Mouse (Mus musculus) liver, embryonic 14.5 days (tissue): Measurements from ENCODE around the gene Hoxa5. TPM values are rescaled to one million over a fixed set of nuclear protein-coding genes. Genes with fewer than 3 reads are reported as not detected.
A peak's percentile ranks its signal among the peaks of the same experiment; 100 is the strongest.

Source experiments
- ATAC-seq: fragments of 200-750 bp; cut with Nextera tagmentation; 2 replicates; pipeline ENCODE4 v1.8.0; 2017; ENCODE audit warnings: moderate number of reproducible peaks, mild to moderate bottlenecking, moderate library complexity; ENCODE audit not compliant: insufficient read depth
- DNase-seq, 3 experiments: peaks; one replicate each; pipeline ENCODE4 v3.0.0-alpha.2; 2012 to 2013; ENCODE audit warnings: low read depth in 3 of 3, low spot score in 3 of 3
- H3K27ac ChIP-seq: fragments of 300-500 bp; sonication (generic); 2 replicates; pipeline ENCODE4 v1.5.1; 2014; ENCODE audit warnings: moderate library complexity, mild to moderate bottlenecking, control low read depth, inconsistent platforms
- H3K27me3 ChIP-seq: fragments of 300-500 bp; sonication (generic); 2 replicates; pipeline ENCODE4 v1.6.1; 2014; ENCODE audit warnings: mild to moderate bottlenecking, low read length, moderate library complexity; ENCODE audit not compliant: control insufficient read depth, insufficient read depth
- H3K36me3 ChIP-seq: fragments of 300-500 bp; sonication (generic); replicated peaks from 2 replicates; pipeline ENCODE4 v1.6.1; 2014; ENCODE audit warnings: low read depth; ENCODE audit not compliant: control insufficient read depth, insufficient read depth
- H3K4me1 ChIP-seq, 2 experiments: fragments of 200-500 bp in 1 of 2; fragments of 300-500 bp in 1 of 2; sonication (generic) in 1 of 2; replicated peaks; 2 replicates each; pipeline ENCODE4 v1.6.1; 2012 to 2014; ENCODE audit warnings: antibody characterized with exemption in 1 of 2, inconsistent platforms in 1 of 2, low read length in 1 of 2; ENCODE audit not compliant: control insufficient read depth in 2 of 2, insufficient read depth in 2 of 2
- H3K4me2 ChIP-seq: fragments of 300-500 bp; sonication (generic); 2 replicates; pipeline ENCODE4 v1.6.1; 2014; ENCODE audit warnings: low read depth, mild to moderate bottlenecking, control low read depth, moderate library complexity
- H3K4me3 ChIP-seq, 2 experiments: fragments of 200-500 bp in 1 of 2; fragments of 300-500 bp in 1 of 2; sonication (generic) in 1 of 2; 2 replicates each; pipeline ENCODE4 v1.5.1; 2012 to 2014; ENCODE audit warnings: low read depth in 2 of 2, low read length in 2 of 2, mild to moderate bottlenecking in 2 of 2, control low read depth in 1 of 2, inconsistent platforms in 1 of 2, moderate library complexity in 1 of 2; ENCODE audit not compliant: insufficient read depth in 1 of 2
- H3K9ac ChIP-seq: fragments of 300-500 bp; sonication (generic); replicated peaks from 2 replicates; pipeline ENCODE4 v1.6.1; 2014; ENCODE audit warnings: mild to moderate bottlenecking, control low read depth, moderate library complexity
- H3K9me3 ChIP-seq: fragments of 300-500 bp; sonication (generic); 2 replicates; pipeline ENCODE4 v1.6.1; 2016; ENCODE audit warnings: low read length, mixed read lengths; ENCODE audit not compliant: control insufficient read depth
- CTCF ChIP-seq: IDR thresholded peaks from 2 replicates; pipeline ENCODE4 v1.5.1; 2016; ENCODE audit warnings: antibody characterized with exemption, low read depth, control low read depth
- EP300 ChIP-seq: IDR thresholded peaks from 2 replicates; pipeline ENCODE4 v1.6.1; 2016; ENCODE audit warnings: antibody characterized with exemption, low read depth
- WGBS: fragments of 180-500 bp; shearing (Covaris S2); extraction: QIAGEN DNeasy Blood & Tissue Kit; methylation state at CpG from one replicate; pipeline ENCODE4 v1.1.7; 2014; ENCODE audit not compliant: insufficient replicate concordance; 5-methylcytosine and 5-hydroxymethylcytosine counted together
- microRNA counts: library from miRNA; unstranded; fragments of <30 nt; microRNA quantifications from one replicate; lab custom pipeline; 2016
- microRNA-seq: library from miRNA; unstranded; fragments of <30 nt; microRNA quantifications from one replicate; pipeline ENCODE4, GENCODE M21; 2016
- polyA plus RNA-seq, 2 experiments: library from polyadenylated mRNA; depleted of rRNA in 1 of 2; stranded (reverse) in 1 of 2; unstranded in 1 of 2; fragments of >200 nt; fragmentation: Nextera tagmentation in 1 of 2; extraction: Ambion mirVana in 1 of 2; gene quantifications; 2 replicates each; pipeline versions ENCODE4 v1.2.1 to v1.2.3; 2012 to 2014

Gene Hoxa5
- polyA plus RNA-seq, 2 experiments, result 0.43 to 0.52 TPM

- no peak for TF ChIP-seq EP300
- no peak for TF ChIP-seq CTCF
- H3K36me3 ChIP-seq, result no peaks in the 10 kb centered on the region
- no peak overlapping the region for H3K9ac ChIP-seq
- H3K9me3 ChIP-seq, result no peaks in the 10 kb centered on the region
- WGBS, result 38% methylated on average over 5 of the region's 5 CpGs
- peaks cover 86% of the 10 kb centered on the region for H3K27me3 ChIP-seq
- no peaks in the 10 kb centered on the region for H3K4me1 ChIP-seq
- no peak for ATAC-seq
- H3K4me3 ChIP-seq, result no peak overlapping the region
- H3K27ac ChIP-seq, result no peak overlapping the region
- H3K4me2 ChIP-seq, result no peak overlapping the region
- DNase-seq, result no peak
These were observed 50.3 kb downstream of the Hoxa5 start for GRCm38 (mm10) chr6:52154044-52154443.

- Histone ChIP-seq H3K9ac (no peak overlapping the region), H3K9me3 (no peaks in the 10 kb centered on the region), H3K4me3 (no peak overlapping the region), H3K36me3 (no peaks in the 10 kb centered on the region), H3K4me2 (no peak overlapping the region), H3K4me1 (no peaks in the 10 kb centered on the region), H3K27me3 (peaks cover 78% of the 10 kb centered on the region), H3K27ac (no peak overlapping the region)
- no peak for DNase-seq
- TF ChIP-seq CTCF, result no peak
- TF ChIP-seq EP300, result no peak
- no peak for ATAC-seq
- WGBS, result 5% methylated on average over 6 of the region's 6 CpGs
These were observed 51.1 kb downstream of the Hoxa5 start for GRCm38 (mm10) chr6:52153270-52153669.

GRCm38 (mm10) chr6:52152226-52153193, 51.9 kb downstream of the Hoxa5 start:
- 19% methylated on average over 16 of the region's 16 CpGs for WGBS
- H3K4me3 ChIP-seq, result no peak overlapping the region
- DNase-seq, result no peak
- H3K4me1 ChIP-seq, result no peaks in the 10 kb centered on the region
- H3K36me3 ChIP-seq, result no peaks in the 10 kb centered on the region
- no peak for TF ChIP-seq EP300
- no peak for TF ChIP-seq CTCF
- no peak overlapping the region for H3K9ac ChIP-seq
- no peak for ATAC-seq
- no peaks in the 10 kb centered on the region for H3K9me3 ChIP-seq
- no peak overlapping the region for H3K27ac ChIP-seq
- H3K4me2 ChIP-seq, result no peak overlapping the region
- peaks cover 70% of the 10 kb centered on the region for H3K27me3 ChIP-seq

MicroRNAs within 50 kb of the gene (microRNA counts, 519-probe panel; counts per million panel counts)
- 69.9 counts per million for microRNA mmu-miR-196b (lab: Ali Mortazavi, UCI)

Small RNA genes within 50 kb of the gene (microRNA-seq; reads per million reads assigned to microRNA genes)
- 523 reads per million, percentile 66 among the genes with 10 or more reads in this experiment for gene Mir196b

Other genes with a start within 250 kb of the Hoxa5 start
- 5.4 and 10.1 TPM in 2 replicates for gene Skap2, start 192.0 kb downstream of the Hoxa5 start, polyA plus RNA-seq (2012; rRNA removed)
- 18.4 and 19.4 TPM in 2 replicates for gene Skap2, start 192.0 kb downstream of the Hoxa5 start, polyA plus RNA-seq (2014; fragmentation: Nextera tagmentation; extraction: Ambion mirVana)
- 0.21 and 0.33 TPM in 2 replicates for gene Hoxa1, start 46.3 kb downstream of the Hoxa5 start, polyA plus RNA-seq (2012; rRNA removed)
- 0.40 and 0.47 TPM in 2 replicates for gene Hoxa1, start 46.3 kb downstream of the Hoxa5 start, polyA plus RNA-seq (2014; fragmentation: Nextera tagmentation; extraction: Ambion mirVana)
- gene Hoxa2, start 39.8 kb downstream of the Hoxa5 start, polyA plus RNA-seq (2012; rRNA removed), result 0.26 and 0.30 TPM in 2 replicates
- gene Hoxa2, start 39.8 kb downstream of the Hoxa5 start, polyA plus RNA-seq (2014; fragmentation: Nextera tagmentation; extraction: Ambion mirVana), result 0.14 and 0.33 TPM in 2 replicates
- gene 5730596B20Rik, start 27.1 kb downstream of the Hoxa5 start, polyA plus RNA-seq (2012; rRNA removed), result 0.03 and 0.04 TPM in 2 replicates
- 0.03 TPM in 1 of 2 replicates, not detected in the other for gene 5730596B20Rik, start 27.1 kb downstream of the Hoxa5 start, polyA plus RNA-seq (2014; fragmentation: Nextera tagmentation; extraction: Ambion mirVana)
- gene Hoxa4, start 12.8 kb downstream of the Hoxa5 start, polyA plus RNA-seq (2012; rRNA removed), result 0.25 and 0.26 TPM in 2 replicates
- 0.09 and 0.14 TPM in 2 replicates for gene Hoxa4, start 12.8 kb downstream of the Hoxa5 start, polyA plus RNA-seq (2014; fragmentation: Nextera tagmentation; extraction: Ambion mirVana)
- gene Hoxa6, start 4.1 kb upstream of the Hoxa5 start, polyA plus RNA-seq (2012; rRNA removed), result not detected in 2 replicates
- not detected in 2 replicates for gene Hoxa6, start 4.1 kb upstream of the Hoxa5 start, polyA plus RNA-seq (2014; fragmentation: Nextera tagmentation; extraction: Ambion mirVana)
- 0.37 and 0.43 TPM in 2 replicates for gene Hoxa3, start 8.7 kb upstream of the Hoxa5 start, polyA plus RNA-seq (2012; rRNA removed)
- gene Hoxa3, start 8.7 kb upstream of the Hoxa5 start, polyA plus RNA-seq (2014; fragmentation: Nextera tagmentation; extraction: Ambion mirVana), result 0.13 and 0.38 TPM in 2 replicates
- gene Gm28308, start 8.8 kb upstream of the Hoxa5 start, polyA plus RNA-seq (2012; rRNA removed), result not detected in 2 replicates
- not detected in 2 replicates for gene Gm28308, start 8.8 kb upstream of the Hoxa5 start, polyA plus RNA-seq (2014; fragmentation: Nextera tagmentation; extraction: Ambion mirVana)
- 0.18 and 0.26 TPM in 2 replicates for gene Hoxa7, start 17.3 kb upstream of the Hoxa5 start, polyA plus RNA-seq (2012; rRNA removed)
- 0.18 and 0.23 TPM in 2 replicates for gene Hoxa7, start 17.3 kb upstream of the Hoxa5 start, polyA plus RNA-seq (2014; fragmentation: Nextera tagmentation; extraction: Ambion mirVana)
- 0.58 and 0.76 TPM in 2 replicates for gene Hoxa9, start 26.5 kb upstream of the Hoxa5 start, polyA plus RNA-seq (2012; rRNA removed)
- gene Hoxa9, start 26.5 kb upstream of the Hoxa5 start, polyA plus RNA-seq (2014; fragmentation: Nextera tagmentation; extraction: Ambion mirVana), result 0.28 and 0.43 TPM in 2 replicates
- 0.04 and 0.19 TPM in 2 replicates for gene Hoxa10, start 36.3 kb upstream of the Hoxa5 start, polyA plus RNA-seq (2012; rRNA removed)
- 0.14 TPM in 1 of 2 replicates, not detected in the other for gene Hoxa10, start 36.3 kb upstream of the Hoxa5 start, polyA plus RNA-seq (2014; fragmentation: Nextera tagmentation; extraction: Ambion mirVana)
- 0.03 TPM in 1 of 2 replicates, not detected in the other for gene Hoxa11, start 41.2 kb upstream of the Hoxa5 start, polyA plus RNA-seq (2012; rRNA removed)
- not detected in 2 replicates for gene Hoxa11, start 41.2 kb upstream of the Hoxa5 start, polyA plus RNA-seq (2014; fragmentation: Nextera tagmentation; extraction: Ambion mirVana)
- 0.02 and 0.09 TPM in 2 replicates for gene Hoxa13, start 56.3 kb upstream of the Hoxa5 start, polyA plus RNA-seq (2012; rRNA removed)
- gene Hoxa13, start 56.3 kb upstream of the Hoxa5 start, polyA plus RNA-seq (2014; fragmentation: Nextera tagmentation; extraction: Ambion mirVana), result not detected in 2 replicates
- gene Evx1, start 108.9 kb upstream of the Hoxa5 start, polyA plus RNA-seq (2012; rRNA removed), result 0.03 TPM in 1 of 2 replicates, not detected in the other
- gene Evx1, start 108.9 kb upstream of the Hoxa5 start, polyA plus RNA-seq (2014; fragmentation: Nextera tagmentation; extraction: Ambion mirVana), result not detected in 2 replicates